In genomic region chr10:5981433-5981832, GRCm38 (mm10) we compare ENCODE assay signal across 33 mouse cellular contexts. TPM values are rescaled to one million over a fixed set of nuclear protein-coding genes. Genes with fewer than 3 reads are reported as not detected.
"Had no signal": no experiment of that assay in that cellular context is flagged by ENCODE, and none has a peak within 500 bp of the region (broad histone marks: within the 10 kb centered on the region; RNA-seq: fewer than 3 reads in every experiment).

No protein-coding gene starts in this region.

- H3K4me1 ChIP-seq: heart, embryonic 10.5 days; heart, embryonic 12.5 days; heart, embryonic 13.5 days; heart, embryonic 15.5 days; hindbrain, embryonic 10.5 days; hindbrain, embryonic 13.5 days; hindbrain, embryonic 15.5 days; intestine, embryonic 15.5 days; kidney, embryonic 15.5 days had no signal

- ATAC-seq: hindbrain, postnatal 0 days; inflammation-experienced regulatory T-cells, adult 6 months; intestine, embryonic 15.5 days; intestine, embryonic 16.5 days; intestine, postnatal 0 days had no signal

- H3K4me3 ChIP-seq: heart, embryonic 10.5 days; heart, embryonic 12.5 days; heart, embryonic 13.5 days; heart, embryonic 15.5 days; hindbrain, embryonic 10.5 days; hindbrain, embryonic 13.5 days; hindbrain, embryonic 15.5 days; intestine, embryonic 15.5 days; kidney, embryonic 15.5 days; layer of hippocampus, adult 2 months had no signal

- H3K36me3 ChIP-seq: heart, embryonic 10.5 days; heart, embryonic 12.5 days; heart, embryonic 13.5 days; heart, embryonic 15.5 days; hindbrain, embryonic 10.5 days; hindbrain, embryonic 13.5 days; hindbrain, embryonic 15.5 days; intestine, embryonic 15.5 days; kidney, embryonic 15.5 days had no signal

- H3K4me2 ChIP-seq: heart, embryonic 11.5 days; heart, embryonic 12.5 days; heart, embryonic 13.5 days; heart, embryonic 15.5 days; hindbrain, embryonic 13.5 days; hindbrain, embryonic 14.5 days; hindbrain, embryonic 15.5 days; intestine, embryonic 15.5 days; kidney, embryonic 15.5 days had no signal

- H3K9ac ChIP-seq: heart, embryonic 12.5 days; heart, embryonic 13.5 days; heart, embryonic 15.5 days; hindbrain, embryonic 13.5 days; hindbrain, embryonic 14.5 days; hindbrain, embryonic 15.5 days; intestine, embryonic 15.5 days; kidney, embryonic 15.5 days had no signal

- H3K9me3 ChIP-seq: heart, embryonic 10.5 days; heart, embryonic 12.5 days; heart, embryonic 13.5 days; heart, embryonic 15.5 days; hindbrain, embryonic 10.5 days; hindbrain, embryonic 13.5 days; hindbrain, embryonic 15.5 days; intestine, embryonic 15.5 days; kidney, embryonic 15.5 days had no signal

- DNase-seq: heart, postnatal 10 days; heart, postnatal 14 days; heart, postnatal 36 days; heart, postnatal 4 days; kidney, adult 11 months; kidney, adult 18-20 months; kidney, adult 2 months; kidney, adult 8-10 months; kidney, adult 9 months; kidney, postnatal 10 days; kidney, postnatal 14 days; kidney, postnatal 25 days; kidney, postnatal 36 days; kidney, postnatal 4 days; layer of hippocampus, adult 9-11 months; layer of hippocampus, postnatal 36 days had no signal

- H3K27me3 ChIP-seq: heart, embryonic 12.5 days; heart, embryonic 13.5 days; heart, embryonic 15.5 days; hindbrain, embryonic 13.5 days; hindbrain, embryonic 15.5 days; intestine, embryonic 15.5 days; kidney, embryonic 15.5 days had no signal

- H3K27ac ChIP-seq: heart, embryonic 10.5 days; heart, embryonic 13.5 days; heart, embryonic 15.5 days; hindbrain, embryonic 10.5 days; hindbrain, embryonic 13.5 days; hindbrain, embryonic 14.5 days; hindbrain, embryonic 15.5 days; hindbrain, postnatal 0 days; intestine, embryonic 15.5 days; kidney, embryonic 15.5 days; kidney, postnatal 0 days; layer of hippocampus, adult 2 months had no signal

RNA-seq across cellular contexts. Expression of gene Rgs17, which starts 59.2 kb away (rescaled TPM):
- polyA plus RNA-seq: inflammation-experienced regulatory T-cells, adult 6 months had no signal
